Mouse (Mus musculus): Measurements from ENCODE around the gene Rab31.

GRCm38 (mm10) chr17:65683731-65684130, 88.8 kb downstream of the Rab31 start:
- TF ChIP-seq CTCF (IDR thresholded peaks at IDR 0.05; ENCODE audit: borderline replicate concordance, control insufficient read depth, extremely low read depth, insufficient read depth, low read length, poor library complexity), result no peak
- TF ChIP-seq POLR2A (IDR thresholded peaks at IDR 0.05; ENCODE audit: control insufficient read depth, extremely low read depth, insufficient read depth, low read length, poor library complexity), result no peak

All from thymus, adult 2 months (tissue).